Mouse (Mus musculus) megakaryocyte, adult 5-6 weeks (primary cell): ENCODE data around the gene Sdc3. TPM values are rescaled to one million over a fixed set of nuclear protein-coding genes. Genes with fewer than 3 reads are reported as not detected.
A peak's percentile ranks its signal among the peaks of the same experiment; 100 is the strongest.

Source experiments
- ATAC-seq: 2 replicates; pipeline ENCODE4 v1.8.0; 2016; ENCODE audit warnings: mild to moderate bottlenecking, inconsistent platforms; ENCODE audit not compliant: poor library complexity, severe bottlenecking
- total RNA-seq, 2 experiments: library from RNA; stranded (forward) in 1 of 2; stranded (reverse) in 1 of 2; fragments of 153-499, 151-499 nt in 1 of 2; fragments of 221-1000, 200-1000 nt in 1 of 2; gene quantifications; 2 replicates each; pipeline versions ENCODE4 v1.2.3 to v1.2.4; 2015 to 2017

Sdc3 gene
- total RNA-seq, 2 experiments from 2014 or later: 13.6 to 31.3 TPM

DNA sequence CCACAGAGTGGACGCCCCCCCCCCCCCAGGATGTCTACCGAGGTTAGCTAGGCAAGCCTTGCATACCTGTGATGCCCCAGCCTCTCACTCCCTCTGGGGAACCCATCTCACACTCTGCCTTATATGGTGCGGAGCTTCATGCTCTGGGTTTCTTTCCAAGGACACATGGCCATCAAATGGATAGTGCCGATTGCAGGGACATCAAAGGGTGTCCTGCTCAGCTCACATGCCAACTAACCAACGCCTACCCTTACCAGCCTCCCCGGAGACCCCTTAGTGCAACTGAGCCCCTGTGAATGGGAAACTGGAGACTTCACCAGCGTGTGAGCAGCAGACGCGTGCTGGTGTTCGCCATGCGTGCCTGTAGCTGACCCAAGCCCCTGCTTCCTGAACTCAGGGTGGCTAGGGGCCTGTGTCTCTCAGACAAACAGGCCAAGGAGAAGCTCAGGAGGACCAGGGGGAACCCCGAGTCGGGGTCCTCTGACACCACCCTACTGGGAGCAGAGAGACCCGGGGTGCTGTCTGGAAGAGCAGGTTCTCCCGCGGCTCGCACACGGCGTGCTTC is 444 bp upstream of the Sdc3 start:
- ATAC-seq: no peak

DNA sequence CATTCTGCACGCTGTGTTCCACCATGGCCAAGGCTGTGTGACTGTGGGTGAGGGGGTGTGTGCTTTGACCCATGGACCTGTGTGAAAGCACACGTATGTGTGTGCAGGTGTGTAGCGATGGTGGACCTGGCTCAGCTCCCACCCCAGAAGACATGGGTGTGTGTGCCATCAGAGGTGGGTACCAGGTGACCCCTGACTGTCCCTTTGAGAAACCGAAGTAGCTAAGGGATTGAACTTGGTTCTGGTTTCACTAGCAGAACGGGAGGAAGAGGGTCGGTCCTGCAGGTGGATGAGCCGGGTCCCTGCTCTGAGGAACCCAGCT is 804 bp downstream of the Sdc3 start:
- no peak for ATAC-seq

DNA sequence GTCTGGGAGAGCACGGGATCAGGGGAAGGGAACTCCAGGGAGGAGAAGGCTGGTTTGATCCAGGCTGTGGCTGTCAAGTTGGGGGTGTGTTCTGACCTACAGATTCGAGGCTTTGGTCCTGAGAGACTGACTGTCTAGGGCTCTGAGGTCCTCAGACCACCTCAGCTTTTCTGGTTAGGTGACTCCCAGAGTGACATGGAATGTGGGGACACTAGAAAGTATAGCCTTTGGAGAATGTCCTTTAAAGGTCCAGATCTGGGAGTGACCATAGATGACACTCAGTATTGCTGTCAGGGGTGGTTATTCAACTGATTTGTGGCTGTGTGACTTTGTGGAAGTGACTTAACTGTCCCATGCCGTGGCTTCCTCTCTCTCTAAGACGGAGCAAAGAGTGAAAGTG is 2.4 kb downstream of the Sdc3 start:
- 0 out of 2 replicates have a peak, but pooled peaks have one; percentile 22 for ATAC-seq

DNA sequence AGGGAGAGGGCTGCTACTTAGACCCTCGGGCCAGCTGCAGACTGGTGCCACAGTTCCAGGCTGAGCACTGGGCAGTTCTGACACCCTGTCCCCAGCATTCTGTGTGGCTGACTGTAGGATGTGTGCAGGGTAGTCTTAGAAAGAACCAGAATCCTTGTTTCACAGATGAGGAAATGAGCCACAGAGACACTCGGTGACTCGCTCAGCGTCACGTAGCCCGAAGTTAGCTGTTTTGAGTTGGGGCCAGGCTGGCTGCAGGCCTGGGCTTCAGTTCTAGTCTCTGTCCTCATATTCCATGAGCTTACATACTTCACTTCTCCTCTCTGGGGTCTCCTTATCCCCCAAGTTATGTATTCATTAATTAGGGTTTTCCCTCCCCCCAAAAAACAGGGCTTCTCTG is 3.6 kb downstream of the Sdc3 start:
- ATAC-seq: no peak

DNA sequence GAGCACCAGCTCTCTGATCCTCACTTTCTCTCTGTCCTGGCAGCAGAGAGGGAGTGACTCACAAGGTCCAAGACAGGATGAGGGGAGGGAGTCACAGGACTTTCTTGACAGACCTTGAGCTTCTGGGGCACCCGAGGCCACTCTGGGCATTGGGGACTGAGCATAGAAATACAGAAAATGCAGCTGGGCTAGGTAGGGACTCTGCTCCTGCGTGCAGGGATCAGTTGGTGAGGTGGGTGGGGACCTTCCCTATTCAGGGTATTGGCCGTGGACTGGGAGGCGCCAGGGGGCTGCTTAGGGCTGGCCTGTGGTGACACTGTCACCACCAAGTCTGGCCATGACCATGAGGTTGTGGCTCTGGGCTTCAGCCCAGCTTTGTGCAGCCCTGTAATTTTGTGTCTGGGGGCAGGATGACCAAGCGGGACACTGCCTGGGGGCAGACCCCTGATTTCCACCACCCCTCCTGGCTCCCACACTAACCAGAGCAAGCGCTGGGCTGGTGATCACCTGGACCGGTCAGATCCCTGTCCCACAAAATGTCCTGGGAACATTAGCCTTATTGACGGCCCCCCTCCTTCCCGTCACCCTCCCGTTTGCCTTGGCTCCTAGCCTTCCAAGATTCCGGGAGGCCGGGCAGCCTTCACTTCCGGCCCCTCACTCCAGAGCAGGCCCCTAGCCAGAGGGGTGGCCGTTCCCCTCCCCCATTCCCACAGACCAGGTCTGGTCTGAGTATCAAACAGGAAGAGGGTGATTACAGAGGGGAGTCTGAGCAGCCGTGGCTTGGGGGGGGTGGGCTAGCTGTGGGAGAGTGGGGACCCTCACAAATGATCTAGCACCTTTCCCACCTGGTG is 5.1 kb downstream of the Sdc3 start:
- no peak for ATAC-seq

DNA sequence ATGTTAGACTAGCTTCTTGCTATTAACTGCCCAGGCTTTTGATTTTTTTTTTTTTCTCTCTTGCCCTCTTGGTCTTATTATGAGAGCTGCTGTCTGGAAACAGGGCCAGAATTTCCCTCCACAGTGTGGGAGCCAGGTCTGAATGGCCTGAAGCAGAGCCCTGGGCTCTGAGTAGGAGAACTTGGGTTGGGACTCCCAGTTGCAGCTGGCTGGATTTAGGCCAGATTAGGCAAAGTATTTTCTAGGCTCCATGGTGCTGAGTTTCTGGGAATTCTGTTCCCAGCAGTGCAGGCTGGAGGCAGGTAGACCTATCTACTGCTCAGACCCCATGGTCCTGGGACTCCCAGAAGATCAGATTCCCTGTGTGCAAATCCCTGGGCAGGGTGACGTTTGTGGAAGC is 6.1 kb downstream of the Sdc3 start:
- no peak for ATAC-seq

DNA sequence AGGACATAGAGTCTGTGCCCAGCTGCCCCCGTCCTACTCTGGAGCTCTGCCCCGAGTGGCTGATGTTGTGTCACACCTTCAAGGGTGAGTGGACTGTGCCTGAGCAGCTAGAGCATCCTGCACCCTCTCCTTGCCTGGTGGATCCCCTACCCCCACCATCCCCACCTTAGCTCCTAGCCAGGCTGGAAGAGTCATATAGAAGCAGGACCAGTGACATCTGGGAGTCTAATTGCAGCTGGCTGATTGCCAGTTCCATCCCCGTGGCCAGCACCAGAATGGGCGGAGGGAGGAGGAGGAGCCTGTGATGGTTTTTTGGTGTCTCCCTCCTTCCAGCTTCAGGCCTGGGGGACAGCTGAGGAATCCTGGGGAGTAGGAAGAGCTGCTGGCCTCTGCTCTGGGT is 6.8 kb downstream of the Sdc3 start:
- ATAC-seq: no peak

DNA sequence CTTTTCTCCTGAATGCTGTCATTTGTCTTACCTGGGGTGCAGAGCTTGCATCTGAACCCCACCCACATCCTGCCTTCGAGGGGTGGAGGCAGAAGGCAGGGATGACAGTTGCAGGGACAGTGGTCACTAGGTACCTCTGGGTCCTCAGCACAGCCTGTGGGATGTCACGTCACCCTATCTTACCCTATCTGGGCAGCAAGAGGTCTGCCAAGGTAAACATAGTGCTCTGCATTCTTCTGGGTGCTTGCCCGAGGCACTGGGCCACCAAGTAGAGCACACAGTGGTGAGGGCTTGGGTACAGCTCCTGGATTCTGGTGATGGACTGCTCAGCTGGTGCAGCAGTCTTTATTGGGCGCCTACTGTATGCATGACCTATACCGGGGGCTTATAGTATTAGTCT is 7.2 kb downstream of the Sdc3 start:
- ATAC-seq: no peak

DNA sequence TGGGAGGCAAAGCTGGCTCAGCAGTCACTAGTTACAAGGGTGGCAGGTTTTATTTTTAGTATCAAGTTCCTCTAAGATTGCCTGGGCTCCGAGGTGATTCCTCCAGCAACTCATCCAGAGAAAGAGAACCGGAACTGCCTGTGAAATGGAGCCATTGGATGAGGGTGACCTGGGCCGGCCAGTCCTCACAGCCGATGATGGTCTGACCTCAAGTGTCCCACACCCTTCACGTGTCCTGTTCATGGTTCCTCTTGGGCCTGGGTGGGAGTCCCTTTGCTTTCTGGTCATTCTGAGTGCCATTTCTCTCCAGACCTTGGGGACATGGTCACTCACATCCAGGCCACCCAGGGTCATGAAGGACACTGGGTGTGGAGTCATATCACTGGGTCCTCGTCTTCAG is 7.8 kb downstream of the Sdc3 start:
- ATAC-seq: peak; percentile 73

DNA sequence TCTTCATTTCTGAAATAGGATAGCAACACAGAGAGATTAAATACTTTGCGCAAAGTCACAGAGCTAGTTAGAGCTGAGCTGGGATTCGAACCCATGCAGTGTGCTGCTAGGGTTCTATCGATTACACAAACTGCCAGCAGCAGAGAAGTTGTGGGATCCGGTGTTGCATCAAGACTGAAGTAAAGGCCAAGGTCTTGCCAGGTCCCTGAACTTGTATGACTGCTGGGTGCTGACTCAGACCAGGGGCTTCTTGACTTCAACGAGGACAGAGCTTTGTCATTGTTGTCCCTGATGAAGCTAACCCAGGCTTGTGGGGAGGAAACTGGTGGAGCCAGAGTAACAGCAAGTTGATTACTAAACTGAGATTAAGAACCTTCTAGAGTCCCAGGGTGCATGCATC is 8.9 kb downstream of the Sdc3 start:
- peak; percentile 16; the same call in 1 of the 2 replicates for ATAC-seq

DNA sequence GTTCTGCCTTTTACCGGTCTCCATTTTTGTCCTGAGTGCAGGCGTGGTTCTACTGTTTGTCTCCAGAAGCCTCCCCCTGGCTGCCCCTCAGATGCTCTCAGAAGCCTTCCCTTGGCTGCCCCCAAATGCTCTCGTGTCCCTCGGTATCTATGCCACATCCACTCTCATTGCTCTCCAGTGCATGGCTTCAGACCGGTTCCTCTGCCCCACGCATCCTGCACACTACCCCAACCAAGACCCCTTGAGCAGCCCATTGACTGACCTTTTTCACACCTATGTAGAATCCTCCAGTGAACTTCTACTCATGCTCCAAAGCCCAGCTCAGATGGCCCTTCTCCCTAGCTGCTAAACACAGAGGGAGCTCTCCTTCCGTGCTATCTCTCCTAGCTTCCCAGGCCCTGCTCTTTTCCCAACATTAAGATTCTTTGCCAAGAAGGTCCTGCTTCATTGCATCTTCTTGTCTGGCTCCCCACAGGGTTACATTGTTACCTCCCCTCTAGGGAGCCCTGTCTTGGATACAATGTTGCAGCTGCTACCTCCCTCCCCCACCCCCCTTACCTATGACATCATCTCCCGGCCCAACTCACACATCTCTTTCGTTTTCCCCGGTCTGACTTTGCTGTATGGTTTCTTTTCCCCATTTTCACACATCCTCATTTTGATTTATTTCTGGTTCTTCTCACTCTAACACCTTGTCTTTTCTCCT is 9.4 kb downstream of the Sdc3 start:
- peak; percentile 67 for ATAC-seq

DNA sequence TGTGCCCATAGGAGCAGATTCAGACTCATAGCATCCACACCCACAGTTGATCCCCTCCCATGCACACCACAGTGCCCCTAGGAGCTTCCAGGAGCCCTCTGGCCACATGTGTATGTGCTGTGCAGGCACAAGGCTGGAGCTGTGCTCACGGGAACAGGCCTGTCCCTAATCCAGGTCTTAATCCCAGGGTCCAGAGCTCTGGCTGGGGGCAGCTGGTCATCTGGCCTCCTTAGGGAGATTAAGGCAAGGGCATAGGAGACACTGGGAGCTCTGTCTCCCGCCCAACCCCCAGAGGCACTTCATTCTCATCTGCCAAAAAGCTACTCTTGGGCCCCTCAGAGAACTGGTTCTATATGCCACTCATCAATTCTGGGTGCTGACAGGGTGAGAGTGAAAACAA is 11.3 kb downstream of the Sdc3 start:
- no peak for ATAC-seq

DNA sequence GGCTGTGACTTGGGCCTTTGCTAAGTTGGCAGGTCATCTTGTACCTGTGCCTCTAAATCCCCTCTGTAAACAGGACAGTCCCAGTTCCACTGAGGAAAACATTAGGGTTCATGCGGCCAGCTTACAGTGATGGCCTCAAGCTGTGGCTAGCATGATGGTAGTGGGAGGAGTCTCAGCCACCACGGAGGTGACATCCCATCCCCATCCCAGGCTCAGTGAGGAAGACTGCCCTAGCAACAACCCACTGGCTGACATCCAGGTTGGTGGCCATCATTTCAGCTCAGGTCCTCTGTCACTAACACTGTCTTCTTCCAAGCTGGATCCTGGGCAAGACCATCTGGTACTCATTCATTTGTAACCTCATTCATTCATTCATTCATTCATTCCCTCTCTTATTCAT is 12.0 kb downstream of the Sdc3 start:
- ATAC-seq: no peak

DNA sequence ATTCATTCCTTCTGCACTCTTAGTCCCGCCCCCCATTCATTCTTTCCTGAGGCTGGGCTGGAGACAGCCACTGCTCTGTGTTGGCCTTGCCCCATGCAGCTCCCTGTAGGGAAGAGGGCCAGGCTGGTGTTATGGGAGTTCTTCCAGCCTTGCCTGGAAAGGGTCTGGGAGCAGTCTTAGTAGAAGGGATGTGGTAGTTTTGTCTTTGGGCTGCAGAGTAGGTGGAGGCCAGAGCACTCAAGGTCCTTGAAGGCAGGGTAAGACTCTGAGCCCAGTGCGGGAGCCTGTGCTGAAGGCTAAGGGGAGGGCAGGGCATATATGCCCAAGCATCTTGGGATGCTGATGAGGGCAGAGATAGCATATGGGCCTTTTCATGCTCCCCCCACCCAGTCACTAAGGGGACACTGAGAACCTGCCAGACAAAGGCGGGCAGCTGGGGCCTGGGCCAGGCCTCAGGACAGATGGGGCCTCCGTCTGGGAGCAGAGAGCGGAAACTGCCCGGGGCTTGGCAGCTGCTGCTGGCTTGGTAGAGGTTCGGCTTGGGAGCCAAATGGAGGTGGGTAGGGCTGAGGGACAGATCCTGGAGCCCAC is 12.5 kb downstream of the Sdc3 start:
- no peak for ATAC-seq

DNA sequence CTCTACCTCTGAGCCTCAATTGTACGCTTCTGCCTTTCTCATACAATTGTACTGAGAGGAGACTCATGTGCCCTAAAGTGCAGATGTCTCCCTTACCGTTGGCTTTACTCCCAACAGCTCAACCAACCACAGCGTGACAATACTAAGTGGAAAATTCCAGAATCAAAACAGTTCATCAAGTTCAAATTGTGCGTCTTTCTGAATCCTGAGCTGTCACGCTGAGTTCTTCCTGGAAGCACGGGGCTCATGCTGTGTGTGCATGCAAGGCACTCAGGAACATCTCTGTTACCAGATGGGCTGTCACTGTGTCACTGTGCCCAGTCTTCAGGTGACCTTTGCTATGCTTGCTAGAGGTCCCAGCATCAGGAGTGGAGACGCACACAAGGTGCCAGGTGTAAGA is 13.4 kb downstream of the Sdc3 start:
- ATAC-seq: no peak

DNA sequence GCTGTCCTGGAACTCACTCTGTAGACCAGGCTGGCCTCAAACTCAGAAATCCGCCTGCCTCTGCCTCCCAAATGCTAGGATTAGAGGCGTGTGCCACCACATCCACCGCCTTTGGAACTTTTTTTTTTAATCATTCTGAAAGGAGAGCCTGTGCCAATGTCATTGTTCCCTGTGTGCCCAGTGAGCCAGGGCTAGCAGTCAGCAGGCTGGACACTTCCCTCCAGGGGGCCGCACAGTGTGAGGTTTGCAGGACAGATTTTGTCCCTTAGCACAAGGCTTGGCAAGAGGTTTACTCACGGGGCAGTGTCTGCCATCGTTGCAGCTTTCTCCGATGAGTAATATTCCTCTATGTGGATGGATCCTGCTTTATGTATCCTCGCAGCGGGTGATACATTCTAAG is 14.4 kb downstream of the Sdc3 start:
- ATAC-seq: no peak

DNA sequence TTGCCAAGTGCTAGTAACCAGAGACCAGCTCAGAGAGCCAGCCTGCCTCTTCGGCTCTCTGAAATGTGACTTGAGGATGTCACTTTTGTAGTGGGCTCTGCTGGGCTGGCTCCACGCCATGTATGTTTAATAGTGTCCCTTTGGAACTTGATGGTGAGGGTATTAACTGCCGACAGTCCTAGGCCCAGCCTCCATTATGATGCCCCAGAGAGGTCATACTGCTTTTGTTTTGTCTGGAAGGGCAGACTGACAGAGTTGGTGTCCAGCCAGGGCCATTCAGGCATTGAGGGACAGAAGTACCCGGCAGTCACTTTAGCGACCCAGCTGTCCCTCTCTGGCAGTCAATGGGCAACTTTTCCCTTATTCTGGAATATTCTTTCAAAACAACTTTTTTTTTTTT is 17.4 kb downstream of the Sdc3 start:
- ATAC-seq: no peak

DNA sequence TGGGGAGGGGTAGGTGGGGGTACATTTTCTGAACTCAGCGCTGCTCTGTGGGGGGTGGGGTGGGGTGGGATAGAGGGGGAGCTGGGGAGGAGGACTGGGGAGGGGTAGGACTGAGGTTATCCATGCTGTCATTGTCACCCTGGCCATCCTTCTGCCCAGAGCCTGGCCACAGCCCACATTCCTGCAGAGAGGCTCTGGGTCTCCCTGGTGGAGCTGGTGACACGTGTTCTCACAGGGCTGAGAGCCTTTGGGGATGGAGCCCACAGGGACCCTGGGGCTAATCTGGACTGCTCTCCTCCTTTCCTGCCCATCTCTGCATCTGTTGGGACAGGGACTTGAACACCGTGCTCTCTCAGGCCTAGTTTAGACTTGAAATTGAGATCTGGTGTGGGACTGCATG is 18.5 kb downstream of the Sdc3 start:
- no peak for ATAC-seq

DNA sequence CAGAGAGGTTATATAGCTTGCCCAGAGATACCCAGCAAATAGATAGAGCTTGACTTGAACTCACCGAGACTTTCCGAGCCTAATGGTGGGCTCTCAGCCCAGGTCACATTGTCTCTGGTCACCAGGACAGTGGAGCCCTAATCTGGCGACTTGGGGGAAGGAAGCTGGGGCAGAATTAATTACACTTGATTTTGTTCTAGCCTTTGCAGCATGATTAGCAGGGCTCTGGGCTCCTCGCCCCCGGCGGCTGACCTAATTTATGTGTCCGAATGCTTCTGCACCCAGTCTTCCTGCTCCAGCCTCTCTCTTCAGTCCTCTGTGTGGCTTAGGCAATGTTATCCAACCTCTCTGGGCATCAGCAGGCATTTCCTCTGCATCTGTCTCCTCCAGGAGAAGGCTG is 19.0 kb downstream of the Sdc3 start:
- ATAC-seq: no peak

DNA sequence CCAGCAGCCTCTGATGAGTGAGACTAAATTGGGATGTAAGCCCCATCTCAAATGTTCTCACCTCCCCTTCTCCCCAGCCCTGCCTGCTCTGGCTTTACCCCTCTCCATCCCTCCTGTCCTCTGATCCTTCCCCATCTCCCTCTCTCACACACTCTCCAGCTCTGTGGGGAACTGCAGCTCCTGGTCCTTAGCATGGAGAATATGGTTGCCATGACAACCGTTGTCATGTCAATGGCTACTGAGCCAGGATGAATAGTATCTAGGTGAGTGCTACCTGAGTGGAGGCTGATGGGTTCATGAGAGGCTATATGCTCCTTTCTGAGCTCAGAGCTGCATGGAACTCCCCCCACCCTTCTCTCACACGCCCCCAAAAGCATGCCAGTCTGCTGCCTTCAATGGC is 21.6 kb downstream of the Sdc3 start:
- no peak for ATAC-seq

DNA sequence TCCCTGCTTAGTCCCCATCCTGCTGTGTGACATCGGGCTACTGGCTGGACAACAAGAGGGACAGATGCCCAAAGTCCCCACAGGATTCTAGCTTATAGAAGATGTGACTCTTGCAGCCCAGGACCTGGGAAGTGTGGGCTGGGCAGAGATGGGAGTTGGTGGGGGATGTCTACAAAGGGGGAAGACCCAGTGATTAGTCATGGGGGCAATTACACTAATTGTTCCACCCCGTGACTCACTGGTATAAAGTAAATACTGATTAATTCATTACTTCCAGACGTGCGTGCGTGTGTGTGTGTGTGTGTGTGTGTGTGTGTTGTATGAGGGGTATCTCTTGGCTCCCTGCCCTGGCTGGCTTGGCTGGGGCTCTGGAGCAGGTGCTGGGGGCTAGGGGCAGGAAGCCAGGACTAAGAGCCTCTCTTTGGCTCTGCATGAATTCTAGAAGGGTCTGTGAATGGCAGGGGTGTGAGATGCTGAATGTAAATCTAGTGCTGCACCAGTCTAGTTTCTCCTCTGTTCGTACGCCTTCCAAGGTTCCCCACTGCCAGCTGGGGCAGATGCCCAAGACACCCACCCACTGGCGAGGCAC is 22.5 kb downstream of the Sdc3 start:
- ATAC-seq: no peak

DNA sequence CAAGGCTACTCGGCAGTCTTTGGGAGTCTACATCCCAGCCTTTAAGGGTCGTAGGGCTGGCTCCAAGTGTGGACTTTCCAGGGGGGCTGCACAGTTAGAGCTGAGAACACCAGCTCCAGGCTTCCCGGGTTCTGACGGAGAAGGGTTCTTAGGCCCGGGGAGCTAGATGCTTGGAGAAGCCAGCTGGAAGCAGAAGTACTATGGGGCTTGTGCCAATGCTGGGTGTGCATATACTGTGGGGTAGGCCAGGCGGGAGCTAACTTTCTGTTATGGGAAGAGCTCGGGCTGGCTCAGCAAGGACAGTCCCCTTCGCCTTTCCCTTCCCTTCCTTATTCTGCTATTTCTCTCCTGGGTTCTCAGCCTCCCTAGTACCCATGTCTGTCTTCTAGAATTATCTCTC is 23.5 kb downstream of the Sdc3 start:
- ATAC-seq: no peak
